Mouse (Mus musculus): ENCODE measurements around the gene Galnt7.

- TF ChIP-seq HCFC1 (IDR thresholded peaks at IDR 0.05; ENCODE audit: borderline replicate concordance, insufficient read depth, low read length) (no peak), ZNF384 (IDR thresholded peaks at IDR 0.05; ENCODE audit: low read depth, low read length) (no peak), ZC3H11A (IDR thresholded peaks at IDR 0.05; ENCODE audit: borderline replicate concordance, low read depth, low read length) (no peak), MAFK (IDR thresholded peaks at IDR 0.05; ENCODE audit: insufficient read depth, low read depth, low read length) (no peak), CHD2 (IDR thresholded peaks at IDR 0.05; ENCODE audit: low read depth, low read length) (no peak)
These were observed 16.6 kb downstream of the Galnt7 start for GRCm38 (mm10) chr8:57636281-57636680.

All from ES-E14 (cell line).